Mouse (Mus musculus) C2C12 (cell line): ENCODE measurements around the gene Taar6. TPM values are rescaled to one million over a fixed set of nuclear protein-coding genes. Genes with fewer than 3 reads are reported as not detected.

Experiments
- H3K27me3 ChIP-seq: one replicate; pipeline ENCODE4 v1.6.1; 2011; ENCODE audit not compliant: control insufficient read depth, insufficient read depth, insufficient read length
- H3K36me3 ChIP-seq: one replicate; pipeline ENCODE4 v1.6.1; 2011; ENCODE audit not compliant: control insufficient read depth, insufficient read depth
- H3K4me3 ChIP-seq: one replicate; pipeline ENCODE4 v1.5.1; 2011; ENCODE audit warnings: mild to moderate bottlenecking, control low read depth; ENCODE audit not compliant: poor library complexity, insufficient read depth, severe bottlenecking
- H3K79me2 ChIP-seq: one replicate; pipeline ENCODE4 v1.6.1; 2011; ENCODE audit not compliant: control insufficient read depth, insufficient read depth
- H3K79me3 ChIP-seq: one replicate; pipeline ENCODE4 v1.6.1; 2011; ENCODE audit warnings: low read depth, control low read depth
- H3ac ChIP-seq: one replicate; pipeline ENCODE3; 2011; ENCODE audit warnings: low read depth; ENCODE audit not compliant: control insufficient read depth, insufficient read length
- CEBPB ChIP-seq: IDR thresholded peaks from one replicate; pipeline ENCODE4 v1.6.1; 2011; ENCODE audit warnings: low read depth, mild to moderate bottlenecking, control low read depth, moderate library complexity
- CTCF ChIP-seq: IDR thresholded peaks from one replicate; pipeline ENCODE4 v1.5.1; 2011; ENCODE audit not compliant: control insufficient read depth, insufficient read depth, insufficient read length
- FOSL1 ChIP-seq: IDR thresholded peaks from one replicate; pipeline ENCODE4 v1.8.0; 2011; ENCODE audit warnings: mild to moderate bottlenecking, low read length; ENCODE audit not compliant: poor library complexity, insufficient read depth, severe bottlenecking
- MAX ChIP-seq: IDR thresholded peaks from one replicate; pipeline ENCODE4 v1.6.1; 2011; ENCODE audit warnings: mild to moderate bottlenecking, control low read depth
- MYOD1 ChIP-seq: IDR thresholded peaks from one replicate; pipeline ENCODE4 v1.6.1; 2011; ENCODE audit warnings: low read depth; ENCODE audit not compliant: control insufficient read depth, insufficient read length
- MYOG ChIP-seq: IDR thresholded peaks from one replicate; pipeline ENCODE4 v1.6.1; 2011; ENCODE audit not compliant: control insufficient read depth, insufficient read length; ENCODE audit errors: extremely low read depth
- USF1 ChIP-seq: IDR thresholded peaks from one replicate; pipeline ENCODE4 v1.6.1; 2011; ENCODE audit warnings: low read depth, mild to moderate bottlenecking, control low read depth, moderate library complexity
- polyA plus RNA-seq: library from polyadenylated mRNA; unstranded; fragments of >200 nt; fragmentation: generic; extraction: Trizol; gene quantifications from one replicate; pipeline ENCODE4 v1.2.1, GENCODE M21; 2012; ENCODE audit warnings: missing spikeins

Gene Taar6
- polyA plus RNA-seq, 1 experiment, result not detected

- Histone ChIP-seq H3K36me3 (no peaks in the 10 kb centered on the region), H3K79me2 (no peaks in the 10 kb centered on the region), H3ac (no peak within 1 kb of the TSS), H3K79me3 (no peaks in the 10 kb centered on the region), H3K27me3 (peaks cover 15% of the 10 kb centered on the region), H3K4me3 (no peak within 1 kb of the TSS)
- TF ChIP-seq MYOD1 (no peak), MYOG (no peak), MAX (no peak), CEBPB (no peak)
Observed at GRCm38 (mm10) chr10:23949508-23950005, 35.9 kb downstream of the Taar6 start, which contains the start of gene Taar3. Gene Taar3 (plus strand): TSS chr10:23949558.

DNA sequence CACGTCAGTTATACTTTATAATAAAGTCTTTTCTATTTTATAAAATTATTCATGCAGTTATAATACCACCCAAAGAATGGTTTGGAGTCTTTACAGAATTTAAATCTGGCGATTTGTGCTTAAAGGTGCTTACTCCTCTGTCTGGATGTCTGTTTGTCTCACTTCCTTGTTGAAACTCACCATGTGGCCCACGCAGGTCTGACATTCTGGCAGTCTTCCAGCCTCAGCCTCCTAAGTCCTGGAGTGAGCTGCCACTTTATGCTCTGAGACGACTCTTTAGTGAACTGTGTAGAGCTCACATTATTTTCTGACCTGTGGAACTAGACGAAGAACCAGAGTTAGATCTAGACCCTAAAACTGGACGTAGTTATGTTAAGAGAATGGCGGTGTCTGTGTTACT, 37.4 kb downstream of the Taar6 start:
- TF ChIP-seq CTCF, result no peak
- no peak for TF ChIP-seq MYOG
- TF ChIP-seq USF1, result no peak
- no peak for TF ChIP-seq FOSL1
- no peak for TF ChIP-seq MYOD1
- no peak for TF ChIP-seq MAX
- no peak for TF ChIP-seq CEBPB
- Histone ChIP-seq H3ac (no peak overlapping the region), H3K4me3 (no peak overlapping the region), H3K36me3 (no peaks in the 10 kb centered on the region), H3K79me2 (no peaks in the 10 kb centered on the region), H3K79me3 (no peaks in the 10 kb centered on the region), H3K27me3 (peaks cover 8% of the 10 kb centered on the region)

DNA sequence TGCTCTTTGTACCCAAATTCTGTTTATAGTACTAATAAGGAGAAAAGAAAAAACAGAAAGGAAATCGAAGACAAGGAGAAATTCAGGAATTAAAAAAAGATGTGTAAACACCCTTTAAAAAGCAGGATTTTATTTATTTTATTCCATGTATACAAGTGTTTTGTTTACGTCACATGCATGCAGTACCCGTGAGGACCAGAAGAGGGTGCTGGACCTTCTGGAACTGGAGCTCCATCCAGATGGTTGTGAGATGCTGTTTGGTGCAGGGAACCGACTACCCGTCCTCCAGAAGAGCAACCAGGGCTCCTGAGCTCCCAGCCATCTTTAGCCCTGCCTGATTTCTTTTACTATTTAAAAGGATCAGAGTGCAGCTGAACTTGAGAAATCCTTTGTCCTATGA, 43.0 kb downstream of the Taar6 start:
- Histone ChIP-seq H3K79me2 (no peaks in the 10 kb centered on the region), H3K4me3 (no peak overlapping the region), H3ac (no peak overlapping the region), H3K79me3 (no peaks in the 10 kb centered on the region), H3K36me3 (no peaks in the 10 kb centered on the region), H3K27me3 (peaks cover 10% of the 10 kb centered on the region)
- TF ChIP-seq MYOD1 (no peak), MAX (no peak), CEBPB (no peak), FOSL1 (no peak)

GRCm38 (mm10) chr10:23938312-23938711, 47.1 kb downstream of the Taar6 start, which contains the start of gene Taar2:
Gene Taar2 (plus strand): TSS chr10:23938572.
- Histone ChIP-seq H3K79me3 (no peaks in the 10 kb centered on the region), H3ac (no peak within 1 kb of the TSS), H3K36me3 (no peaks in the 10 kb centered on the region), H3K79me2 (no peaks in the 10 kb centered on the region), H3K27me3 (peaks cover 14% of the 10 kb centered on the region), H3K4me3 (no peak within 1 kb of the TSS)
- TF ChIP-seq MYOG (no peak), CTCF (no peak), FOSL1 (no peak)

- Histone ChIP-seq H3K36me3 (no peaks in the 10 kb centered on the region), H3ac (no peak overlapping the region), H3K4me3 (no peak overlapping the region), H3K79me3 (no peaks in the 10 kb centered on the region), H3K27me3 (peaks cover 14% of the 10 kb centered on the region), H3K79me2 (no peaks in the 10 kb centered on the region)
- no peak for TF ChIP-seq MAX
- TF ChIP-seq MYOD1, result no peak
- no peak for TF ChIP-seq MYOG
- TF ChIP-seq CTCF, result no peak
- no peak for TF ChIP-seq USF1
- TF ChIP-seq FOSL1, result no peak
- TF ChIP-seq CEBPB, result no peak
Observed at GRCm38 (mm10) chr10:23937613-23938012, 47.8 kb downstream of the Taar6 start.

Other genes starting within 250 kb of the Taar6 start
- gene Rps12, start 198.4 kb downstream of the Taar6 start, polyA plus RNA-seq, result 6,760 TPM
- gene Slc18b1, start 188.7 kb downstream of the Taar6 start, polyA plus RNA-seq, result 7.3 TPM
- gene Vnn3, start 134.2 kb downstream of the Taar6 start, polyA plus RNA-seq, result not detected
- 0.16 TPM for gene Vnn1, start 91.0 kb downstream of the Taar6 start, polyA plus RNA-seq
- not detected for gene Taar1, start 65.3 kb downstream of the Taar6 start, polyA plus RNA-seq
- gene Taar2, start 47.1 kb downstream of the Taar6 start, polyA plus RNA-seq, result not detected
- not detected for gene Taar3, start 36.1 kb downstream of the Taar6 start, polyA plus RNA-seq
- gene Taar4, start 25.2 kb downstream of the Taar6 start, polyA plus RNA-seq, result not detected
- gene Taar5, start 14.9 kb downstream of the Taar6 start, polyA plus RNA-seq, result not detected
- gene Taar7a, start 7.8 kb upstream of the Taar6 start, polyA plus RNA-seq, result not detected
- gene Taar7b, start 14.3 kb upstream of the Taar6 start, polyA plus RNA-seq, result not detected
- not detected for gene Taar7d, start 41.6 kb upstream of the Taar6 start, polyA plus RNA-seq
- not detected for gene Taar7e, start 52.0 kb upstream of the Taar6 start, polyA plus RNA-seq
- gene Taar7f, start 63.9 kb upstream of the Taar6 start, polyA plus RNA-seq, result not detected
- not detected for gene Taar8a, start 90.9 kb upstream of the Taar6 start, polyA plus RNA-seq
- not detected for gene Taar8b, start 106.6 kb upstream of the Taar6 start, polyA plus RNA-seq
- gene Taar8c, start 116.3 kb upstream of the Taar6 start, polyA plus RNA-seq, result not detected
- not detected for gene Taar9, start 123.9 kb upstream of the Taar6 start, polyA plus RNA-seq
- 29.9 TPM for gene Stx7, start 163.7 kb upstream of the Taar6 start, polyA plus RNA-seq
- not detected for gene Moxd1, start 237.9 kb upstream of the Taar6 start, polyA plus RNA-seq